Mouse (Mus musculus) kidney, postnatal 0 days (tissue): ENCODE measurements at regions not wholly inside any gene's neighbourhood (a gene's known extent, or its start where the extent isn't known, plus 50 kb on each side); places are given as distances from the start of the nearest gene placed in this dataset.

Experiments used
- ATAC-seq: fragments of 200-750 bp; cut with Nextera tagmentation; replicated peaks from 2 replicates; pipeline ENCODE4 v1.8.0; 2017; ENCODE audit warnings: low read depth, moderate number of reproducible peaks, moderate TSS enrichment, moderate library complexity; ENCODE audit not compliant: low FRiP score
- DNase-seq: peaks from one replicate; pipeline ENCODE4 v3.0.0-alpha.2; 2016; ENCODE audit warnings: low spot score
- H3K27ac ChIP-seq: fragments of 300-500 bp; sonication (generic); 2 replicates; pipeline ENCODE4 v1.5.1; 2014; ENCODE audit warnings: mild to moderate bottlenecking
- H3K27me3 ChIP-seq: fragments of 300-500 bp; sonication (generic); 2 replicates; pipeline ENCODE4 v1.6.1; 2014; ENCODE audit warnings: low read length, mixed read lengths; ENCODE audit not compliant: insufficient read depth
- H3K36me3 ChIP-seq: fragments of 300-500 bp; sonication (generic); 2 replicates; pipeline ENCODE4 v1.6.1; 2014; ENCODE audit warnings: low read length, mixed read lengths; ENCODE audit not compliant: insufficient read depth
- H3K4me1 ChIP-seq: fragments of 300-500 bp; sonication (generic); replicated peaks from 2 replicates; pipeline ENCODE4 v1.6.1; 2014; ENCODE audit warnings: antibody characterized with exemption, low read length, mixed read lengths; ENCODE audit not compliant: insufficient read depth
- H3K4me2 ChIP-seq: fragments of 300-500 bp; sonication (generic); 2 replicates; pipeline ENCODE4 v1.6.1; 2014; ENCODE audit warnings: mild to moderate bottlenecking, low read length, moderate library complexity, mixed read lengths
- H3K4me3 ChIP-seq: fragments of 300-500 bp; sonication (generic); replicated peaks from 2 replicates; pipeline ENCODE4 v1.5.1; 2014; ENCODE audit warnings: low read depth, low read length
- H3K9ac ChIP-seq: fragments of 300-500 bp; sonication (generic); 2 replicates; pipeline ENCODE4 v1.6.1; 2014; ENCODE audit warnings: low read depth, low read length
- H3K9me3 ChIP-seq: fragments of 300-500 bp; sonication (generic); replicated peaks from 2 replicates; pipeline ENCODE4 v1.6.1; 2016; ENCODE audit warnings: low read length, inconsistent platforms, mixed read lengths
- CTCF ChIP-seq: IDR thresholded peaks from 2 replicates; pipeline ENCODE4 v1.5.1; 2016; ENCODE audit warnings: antibody characterized with exemption, low read depth, mild to moderate bottlenecking, moderate library complexity
- WGBS: fragments of 180-500 bp; shearing (Covaris S2); extraction: QIAGEN DNeasy Blood & Tissue Kit; methylation state at CpG from one replicate; pipeline ENCODE4 v1.1.7; 2014; 5-methylcytosine and 5-hydroxymethylcytosine counted together

- Histone ChIP-seq H3K36me3 (no peaks in the 10 kb centered on the region), H3K4me1 (no peaks in the 10 kb centered on the region), H3K4me3 (no peak overlapping the region), H3K27me3 (no peaks in the 10 kb centered on the region), H3K9ac (no peak overlapping the region), H3K4me2 (no peak overlapping the region), H3K27ac (no peak overlapping the region), H3K9me3 (no peaks in the 10 kb centered on the region)
- no peak for TF ChIP-seq CTCF
- 78% methylated on average over 4 of the region's 4 CpGs for WGBS
- ATAC-seq = no peak
- DNase-seq = no peak
Observed at GRCm38 (mm10) chr16:80196302-80196701, 1004.2 kb upstream of the Ncam2 start.

GRCm38 (mm10) chr16:80202811-80203210 is 997.7 kb upstream of the Ncam2 start:
- Histone ChIP-seq H3K36me3 (no peaks in the 10 kb centered on the region), H3K4me1 (no peaks in the 10 kb centered on the region), H3K27me3 (no peaks in the 10 kb centered on the region), H3K9ac (no peak overlapping the region), H3K4me3 (no peak overlapping the region), H3K9me3 (no peaks in the 10 kb centered on the region), H3K27ac (no peak overlapping the region), H3K4me2 (no peak overlapping the region)
- ATAC-seq (no peak), DNase-seq (no peak)
- TF ChIP-seq CTCF = no peak
- 88% methylated on average over 3 of the region's 3 CpGs for WGBS

GRCm38 (mm10) chr16:80212769-80213168 is 987.7 kb upstream of the Ncam2 start:
- Histone ChIP-seq H3K4me1 (no peaks in the 10 kb centered on the region), H3K9me3 (no peaks in the 10 kb centered on the region), H3K36me3 (no peaks in the 10 kb centered on the region), H3K4me3 (no peak overlapping the region), H3K4me2 (no peak overlapping the region), H3K27ac (no peak overlapping the region), H3K9ac (no peak overlapping the region), H3K27me3 (no peaks in the 10 kb centered on the region)
- ATAC-seq (no peak), DNase-seq (no peak)
- TF ChIP-seq CTCF = no peak

GRCm38 (mm10) chr16:80255441-80255840 is 945.1 kb upstream of the Ncam2 start:
- Histone ChIP-seq H3K9me3 (no peaks in the 10 kb centered on the region), H3K4me2 (no peak overlapping the region)
- no peak for TF ChIP-seq CTCF

GRCm38 (mm10) chr16:80266151-80266617 is 934.3 kb upstream of the Ncam2 start:
- TF ChIP-seq CTCF = no peak
- Histone ChIP-seq H3K4me3 (no peak overlapping the region), H3K27me3 (no peaks in the 10 kb centered on the region), H3K9ac (no peak overlapping the region), H3K9me3 (no peaks in the 10 kb centered on the region), H3K36me3 (no peaks in the 10 kb centered on the region), H3K4me1 (no peaks in the 10 kb centered on the region), H3K4me2 (no peak overlapping the region), H3K27ac (no peak overlapping the region)
- 28% methylated on average over 5 of the region's 5 CpGs for WGBS
- peak; percentile 2 for DNase-seq
- no peak; the same call in 1 of the 2 replicates for ATAC-seq

More at GRCm38 (mm10) chr16:80255441-80255840, 945.1 kb upstream of the Ncam2 start:
- Histone ChIP-seq H3K36me3 (no peaks in the 10 kb centered on the region), H3K4me3 (no peak overlapping the region), H3K9ac (no peak overlapping the region), H3K27me3 (no peaks in the 10 kb centered on the region), H3K4me1 (no peaks in the 10 kb centered on the region), H3K27ac (no peak overlapping the region)
- DNase-seq (no peak), ATAC-seq (no peak)

GRCm38 (mm10) chr16:80272291-80273123 is 928.0 kb upstream of the Ncam2 start:
- DNase-seq = peak; percentile 27
- Histone ChIP-seq H3K4me1 (no peaks in the 10 kb centered on the region), H3K27ac (no peak overlapping the region), H3K9me3 (no peaks in the 10 kb centered on the region), H3K9ac (no peak overlapping the region), H3K4me3 (no peak overlapping the region), H3K4me2 (no peak overlapping the region), H3K36me3 (no peaks in the 10 kb centered on the region), H3K27me3 (no peaks in the 10 kb centered on the region)
- no peak for TF ChIP-seq CTCF
- ATAC-seq = peak; percentile 66
- WGBS = 72% methylated on average over 5 of the region's 5 CpGs
